Mouse (Mus musculus) retina, embryonic 14.5 days (tissue): ENCODE data around the gene Gm1123.

Experiments used
- DNase-seq: peaks from one replicate; pipeline ENCODE4 v3.0.0-alpha.2; 2015; ENCODE audit warnings: low spot score

Gm1123 gene

GRCm38 (mm10) chr9:99035575-99035974 lies at the start of gene Gm1123:
TSS of gene Gm1123 (minus strand) at chr9:99035715.
- no peak for DNase-seq

DNA sequence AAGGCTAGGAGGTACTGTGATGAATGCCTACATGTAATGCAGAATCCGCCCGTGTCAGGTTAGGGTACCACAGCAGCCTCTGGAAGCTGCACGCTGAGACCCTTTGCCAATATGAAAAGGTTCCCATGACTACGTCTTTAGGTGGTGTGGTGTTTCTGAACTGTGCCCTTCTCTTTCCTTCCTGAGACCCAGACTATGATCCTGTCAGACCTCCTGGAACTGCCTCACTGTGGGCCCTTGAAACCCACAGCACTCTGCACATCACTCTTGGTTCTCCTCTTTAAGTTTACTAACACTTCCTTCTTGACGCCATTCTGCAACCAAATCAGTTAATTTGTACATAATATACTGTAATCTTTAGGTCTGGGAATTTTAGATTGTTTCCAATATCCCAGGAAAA lies 46.2 kb upstream of the Gm1123 start:
- DNase-seq: no peak

DNA sequence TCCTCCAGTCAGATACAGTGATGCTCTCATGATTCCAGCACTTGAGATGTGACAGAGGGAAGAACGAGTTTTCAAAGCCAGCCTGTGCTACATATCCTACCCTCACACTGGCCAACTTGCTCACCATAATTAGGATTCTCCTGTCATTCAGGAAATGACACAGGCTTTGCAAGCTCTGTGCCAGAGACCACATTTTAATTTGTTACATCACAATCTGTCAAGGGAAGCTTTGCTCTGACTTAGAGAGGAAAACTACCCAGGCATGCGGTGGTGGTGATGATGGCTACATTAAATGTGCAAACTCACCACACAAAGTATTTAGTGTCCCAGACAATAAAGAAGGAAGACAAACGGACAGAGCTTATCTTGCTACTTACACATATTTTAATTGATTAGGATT lies 45.8 kb upstream of the Gm1123 start:
- no peak for DNase-seq

GRCm38 (mm10) chr9:99080657-99081056 lies 45.1 kb upstream of the Gm1123 start:
- no peak for DNase-seq

GRCm38 (mm10) chr9:99074462-99074861 lies 38.9 kb upstream of the Gm1123 start:
- no peak for DNase-seq

GRCm38 (mm10) chr9:99072538-99072937 lies 37.0 kb upstream of the Gm1123 start:
- DNase-seq: no peak

GRCm38 (mm10) chr9:99065311-99065710 lies 29.8 kb upstream of the Gm1123 start:
- DNase-seq: no peak

DNA sequence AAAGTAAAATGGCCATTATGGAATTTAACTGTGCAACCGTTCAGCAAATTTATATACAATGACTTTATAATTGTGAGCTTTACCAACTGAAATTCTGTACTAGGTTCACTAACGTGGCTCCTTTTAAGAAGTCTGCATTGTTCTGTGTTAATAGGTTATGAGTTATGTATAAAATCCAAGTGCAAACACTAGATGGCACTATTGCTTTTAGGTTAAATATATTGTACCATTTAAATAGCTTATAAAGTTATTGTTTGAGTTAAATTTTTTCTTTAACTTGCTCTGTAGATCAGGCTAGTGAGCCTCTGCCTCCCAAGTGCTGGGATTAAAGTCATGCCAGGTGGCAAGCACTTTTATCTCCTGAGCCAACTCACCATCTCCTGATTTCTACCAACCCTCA lies 28.7 kb upstream of the Gm1123 start:
- peak; percentile 78 for DNase-seq

GRCm38 (mm10) chr9:99062544-99062943 lies 27.0 kb upstream of the Gm1123 start:
- peak; percentile 83 for DNase-seq

GRCm38 (mm10) chr9:99057751-99058150 lies 22.2 kb upstream of the Gm1123 start:
- DNase-seq: no peak

DNA sequence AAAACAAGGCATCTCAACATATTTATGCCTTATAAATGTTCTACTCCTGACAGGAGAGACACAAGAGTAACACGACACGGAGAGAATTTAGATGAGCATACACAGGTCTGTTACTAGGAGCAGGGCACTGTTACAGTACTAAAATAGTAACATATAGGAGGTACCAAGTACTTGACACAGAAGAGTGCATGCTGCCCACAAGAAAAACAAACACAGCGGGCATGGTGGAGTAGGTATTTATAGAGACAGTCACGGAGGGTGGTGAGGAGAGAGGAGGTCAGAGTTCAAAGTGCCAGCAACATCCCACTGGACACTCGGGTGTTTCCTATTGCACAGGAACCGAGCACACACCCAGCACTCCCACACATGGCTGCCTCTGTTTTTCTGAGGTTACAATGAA lies 14.2 kb upstream of the Gm1123 start:
- no peak for DNase-seq

GRCm38 (mm10) chr9:99048724-99049250 lies 13.3 kb upstream of the Gm1123 start:
- no peak for DNase-seq

DNA sequence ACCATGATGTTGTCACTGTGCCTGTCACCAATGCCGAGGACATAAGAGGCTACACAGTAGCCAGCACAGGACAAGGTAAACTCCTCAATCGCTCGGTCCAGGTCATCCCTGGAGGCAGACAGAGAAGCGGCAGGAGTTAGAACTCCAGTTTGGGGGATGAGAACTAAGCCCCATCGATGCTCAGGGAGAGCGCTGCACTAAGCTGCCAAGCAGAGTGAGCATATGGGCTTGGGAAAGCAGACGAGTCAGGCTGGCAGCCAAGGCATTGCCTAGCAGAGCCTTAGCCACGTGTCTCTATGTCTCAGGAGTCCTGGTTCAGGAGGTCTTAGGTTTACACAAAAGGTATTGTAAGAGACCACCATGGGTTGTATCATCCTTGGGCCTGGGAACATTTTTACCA lies 9.2 kb upstream of the Gm1123 start:
- no peak for DNase-seq

- DNase-seq: no peak
Measured at GRCm38 (mm10) chr9:99042641-99043040, 7.1 kb upstream of the Gm1123 start.

DNA sequence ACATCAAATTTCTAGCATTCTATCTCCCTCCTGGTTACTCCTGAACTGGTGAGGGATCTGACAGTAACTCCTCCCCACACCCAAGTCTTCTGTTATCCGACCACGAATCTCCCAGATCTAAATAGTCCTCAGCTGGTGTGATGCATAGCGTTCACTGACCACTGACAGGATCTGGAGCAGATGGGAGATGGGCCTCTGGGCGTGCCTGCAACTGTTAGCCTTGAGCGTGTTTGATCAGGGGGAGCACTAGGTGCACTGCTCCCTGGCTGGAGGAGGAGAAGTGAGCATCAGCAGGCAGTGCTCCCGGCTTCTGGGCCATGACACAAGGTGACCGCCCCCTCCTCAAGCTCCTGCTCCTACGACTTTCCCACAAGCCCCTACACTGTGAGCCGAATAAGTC lies 6.5 kb upstream of the Gm1123 start:
- no peak for DNase-seq

- no peak for DNase-seq
Measured at GRCm38 (mm10) chr9:99034111-99034510, 1.4 kb downstream of the Gm1123 start.

DNA sequence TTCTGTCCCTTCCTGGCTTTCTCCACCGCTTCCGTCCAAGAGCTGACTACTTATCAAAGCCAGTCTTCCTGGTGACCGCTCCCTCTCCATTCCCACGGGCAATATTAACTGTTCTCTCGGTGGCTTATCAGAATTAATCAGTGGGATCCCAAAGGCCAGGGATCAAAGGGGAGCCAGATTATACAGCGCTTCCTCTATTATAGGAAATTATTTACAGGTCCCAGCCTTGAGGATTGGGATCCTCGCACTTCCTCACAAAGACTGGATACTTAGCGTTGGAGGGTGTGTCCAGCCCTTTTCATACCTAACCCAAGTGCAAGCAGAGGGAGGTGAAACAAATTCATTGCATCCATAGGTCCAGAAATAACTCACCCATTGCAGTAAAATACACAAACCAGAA lies 3.5 kb downstream of the Gm1123 start:
- no peak for DNase-seq

- peak; percentile 35 for DNase-seq
Measured at GRCm38 (mm10) chr9:99021751-99022150, 13.8 kb downstream of the Gm1123 start.

DNA sequence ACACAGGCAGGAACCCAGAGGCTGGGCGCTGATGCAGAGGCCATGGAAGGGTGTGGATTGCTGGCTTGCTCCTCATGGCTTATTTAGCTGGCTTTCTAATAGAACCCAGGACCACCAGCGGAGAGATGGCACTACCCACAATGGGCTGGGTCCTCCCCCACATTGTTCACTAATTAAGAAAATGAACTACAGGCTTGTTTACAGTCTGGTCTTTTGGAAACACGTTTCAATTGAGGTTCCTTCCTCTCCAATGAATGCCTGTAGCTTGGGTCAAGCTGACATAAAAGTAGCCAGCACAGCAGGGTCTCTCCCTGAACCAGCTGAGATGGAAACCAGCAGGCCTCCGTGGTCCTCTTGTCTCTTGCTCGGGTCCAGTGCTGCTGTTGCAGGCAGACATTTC lies 14.3 kb downstream of the Gm1123 start:
- peak; percentile 75 for DNase-seq

GRCm38 (mm10) chr9:99017679-99018078 lies 17.8 kb downstream of the Gm1123 start:
- DNase-seq: no peak

- no peak for DNase-seq
Measured at GRCm38 (mm10) chr9:99016759-99017158, 18.8 kb downstream of the Gm1123 start.

GRCm38 (mm10) chr9:99016301-99016700 lies 19.2 kb downstream of the Gm1123 start:
- no peak for DNase-seq

GRCm38 (mm10) chr9:99009898-99010199 lies 25.7 kb downstream of the Gm1123 start:
- no peak for DNase-seq

DNA sequence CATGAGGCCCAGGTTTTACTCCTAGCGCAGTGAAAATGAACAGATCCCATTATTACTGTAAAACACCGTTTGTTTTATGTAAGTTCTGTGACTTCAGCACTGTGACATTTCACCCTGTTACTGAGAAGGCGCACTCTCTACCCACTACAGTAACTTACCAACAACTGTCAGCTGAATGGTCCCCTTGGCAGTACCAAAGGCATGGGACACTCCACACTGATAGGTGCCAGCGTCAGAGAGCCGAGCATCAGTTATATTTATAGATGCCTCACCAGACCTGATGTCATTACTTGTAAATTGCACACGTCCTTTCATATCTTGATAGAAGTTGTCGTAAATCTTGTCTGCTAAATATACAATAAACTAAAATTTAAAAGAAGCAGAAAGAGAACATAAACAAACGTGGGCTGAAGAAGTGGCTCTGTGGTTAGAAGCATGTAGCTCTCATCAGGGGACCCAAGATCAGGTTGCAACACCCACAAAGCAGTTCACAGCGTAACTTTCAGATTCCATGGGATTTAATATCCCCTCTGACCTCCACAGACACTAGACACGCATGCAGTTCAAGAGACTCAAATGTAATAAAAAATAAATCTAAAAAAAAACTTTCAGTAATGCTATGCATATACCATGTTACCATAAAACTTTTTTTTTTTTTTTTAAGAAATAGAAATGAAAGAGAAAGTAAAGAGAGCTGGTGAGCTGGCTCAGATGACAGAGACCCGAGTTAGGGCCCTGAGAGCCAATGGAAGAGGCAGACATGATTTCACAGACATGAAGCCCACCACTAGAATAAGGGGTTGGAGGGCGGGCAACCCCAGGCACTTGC lies 26.2 kb downstream of the Gm1123 start:
- no peak for DNase-seq
